ENCODE assay signal across 8 mouse cellular contexts in genomic region chr8:86585118-86585517, GRCm38 (mm10). TPM values are rescaled to one million over a fixed set of nuclear protein-coding genes. Genes with fewer than 3 reads are reported as not detected.
A peak's percentile ranks its signal among the peaks of the same experiment; 100 is the strongest.
DNase-seq lines count a peak whose midpoint lies in the region; ATAC-seq and TF ChIP-seq lines count a peak whose summit lies in the region.

No protein-coding gene starts in this region.

- H3K4me2 ChIP-seq in forebrain, embryonic 15.5 days (replicated peaks): peak overlapping the region; percentile 70
- H3K4me2 ChIP-seq in neural tube, embryonic 14.5 days (ENCODE audit: low read depth, low read length): peak overlapping the region; percentile 54

- 4% methylated on average over 11 of the region's 11 CpGs for WGBS in forebrain, embryonic 15.5 days
- 2% methylated on average over 11 of the region's 11 CpGs for WGBS in neural tube, embryonic 14.5 days

- H3K4me3 ChIP-seq in ES-E14 (ENCODE audit: insufficient read depth in 1 of 2, low read depth in 1 of 2, low read length in 2 of 2, poor library complexity in 1 of 2, severe bottlenecking in 1 of 2): peak overlapping the region in 1 of 2 experiments; percentile 72; a peak in 3 of 4 replicates
- peak overlapping the region; percentile 45 for H3K4me3 ChIP-seq in forebrain, embryonic 15.5 days
- peak overlapping the region; percentile 39 for H3K4me3 ChIP-seq in neural tube, embryonic 14.5 days (ENCODE audit: low read depth, low read length)
- no peak overlapping the region for H3K4me3 ChIP-seq in testis, adult 2 months (ENCODE audit: control insufficient read depth, low read depth, low read length)

- TF ChIP-seq POLR2A in testis, adult 2 months (IDR thresholded peaks at IDR 0.05; ENCODE audit: control insufficient read depth, low read depth, low read length): no peak

- peak; percentile 84 for ATAC-seq in forebrain, embryonic 15.5 days (replicated peaks)
- ATAC-seq in neural tube, embryonic 14.5 days (ENCODE audit: low read depth): peak; percentile 85

- in situ Hi-C loops in ES-E14 (cut with MboI; ENCODE audit: low sequenced_read_pairs in 2 of 2, unreplicated experiment in 2 of 2): loop anchor here in 1 of 2 experiments (10.0 kb wide), 1 partner anchor 880 kb away; the partner anchor contains the start of gene Neto2

- H3K9me3 ChIP-seq in ES-E14 (ENCODE audit: control insufficient read depth, insufficient read depth, low read depth, low read length): no peaks in the 10 kb centered on the region
- H3K9me3 ChIP-seq in forebrain, embryonic 15.5 days: no peaks in the 10 kb centered on the region
- no peaks in the 10 kb centered on the region for H3K9me3 ChIP-seq in neural tube, embryonic 14.5 days (ENCODE audit: control insufficient read depth, low read length)

- intact Hi-C loops in heart, postnatal 25 days (cut with DNase I): loop anchor here (1.0 to 5.0 kb wide), 4 partner anchors 322 to 1128 kb away; no protein-coding TSS in a partner anchor

- peak; percentile 50; the same call in 1 of the 2 replicates for TF ChIP-seq CTCF in testis, adult 2 months (IDR thresholded peaks at IDR 0.05; ENCODE audit: control insufficient read depth, insufficient read depth, insufficient replicate concordance, low read depth, low read length)

- no peak overlapping the region for H3K27ac ChIP-seq in ES-E14 (ENCODE audit: insufficient read depth, low read depth, low read length, poor library complexity, severe bottlenecking)
- H3K27ac ChIP-seq in forebrain, embryonic 15.5 days (replicated peaks): peak overlapping the region; percentile 75
- peak overlapping the region; percentile 57 for H3K27ac ChIP-seq in neural tube, embryonic 14.5 days (ENCODE audit: low read depth, low read length)
- no peak overlapping the region for H3K27ac ChIP-seq in testis, adult 2 months (ENCODE audit: control insufficient read depth, insufficient read depth, low read depth, low read length)

- no peak overlapping the region for H3K9ac ChIP-seq in ES-E14 (ENCODE audit: insufficient read depth, low read depth, low read length, poor library complexity, severe bottlenecking)
- peak overlapping the region; percentile 48 for H3K9ac ChIP-seq in forebrain, embryonic 15.5 days (replicated peaks)
- peak overlapping the region; percentile 18; the same call in 1 of the 2 replicates for H3K9ac ChIP-seq in neural tube, embryonic 14.5 days (replicated peaks; ENCODE audit: low read depth, low read length)

- H3K36me3 ChIP-seq in ES-E14 (ENCODE audit: control insufficient read depth, insufficient read depth, low read length, poor library complexity, severe bottlenecking): no peaks in the 10 kb centered on the region
- H3K36me3 ChIP-seq in forebrain, embryonic 15.5 days: no peaks in the 10 kb centered on the region
- H3K36me3 ChIP-seq in neural tube, embryonic 14.5 days (ENCODE audit: control insufficient read depth, insufficient read depth, low read length): no peaks in the 10 kb centered on the region
- no peaks in the 10 kb centered on the region for H3K36me3 ChIP-seq in testis, adult 2 months (ENCODE audit: control insufficient read depth, insufficient read depth, low read length)

- H3K27me3 ChIP-seq in forebrain, embryonic 15.5 days: no peaks in the 10 kb centered on the region
- H3K27me3 ChIP-seq in neural tube, embryonic 14.5 days (ENCODE audit: control insufficient read depth, insufficient read depth, low read length): no peaks in the 10 kb centered on the region
- H3K27me3 ChIP-seq in testis, adult 2 months (ENCODE audit: control insufficient read depth, insufficient read depth, low read length): no peaks in the 10 kb centered on the region

- no peaks in the 10 kb centered on the region for H3K4me1 ChIP-seq in ES-E14 (ENCODE audit: control insufficient read depth in 2 of 2, insufficient read depth in 2 of 2, low read length in 2 of 2, poor library complexity in 1 of 2)
- H3K4me1 ChIP-seq in forebrain, embryonic 15.5 days: no peaks in the 10 kb centered on the region
- no peaks in the 10 kb centered on the region for H3K4me1 ChIP-seq in neural tube, embryonic 14.5 days (ENCODE audit: control insufficient read depth, insufficient read depth, low read length)
- peaks cover 14% of the 10 kb centered on the region for H3K4me1 ChIP-seq in testis, adult 2 months (ENCODE audit: control insufficient read depth, insufficient read depth, low read length)

- peak; percentile 83 for DNase-seq in ES-E14 (ENCODE audit: low read depth, low spot score)
- peak; percentile 88 for DNase-seq in cerebellum, adult 11 months
- DNase-seq in heart, postnatal 25 days (ENCODE audit: low spot score): peak; percentile 42
- peak; percentile 87 for DNase-seq in layer of hippocampus, adult 11-12 months (ENCODE audit: low spot score)
- peak; percentile 72 to 82 for DNase-seq in lung, adult 18-20 months

TF ChIP-seq in ES-E14, 5 proteins besides CTCF, POLR2A, EP300 and RAD21:
- TF ChIP-seq CHD2 (IDR thresholded peaks at IDR 0.05; ENCODE audit: low read depth, low read length) (no peak), HCFC1 (IDR thresholded peaks at IDR 0.05; ENCODE audit: borderline replicate concordance, insufficient read depth, low read length) (no peak), ZC3H11A (IDR thresholded peaks at IDR 0.05; ENCODE audit: borderline replicate concordance, low read depth, low read length) (peak; percentile 96), ZNF384 (IDR thresholded peaks at IDR 0.05; ENCODE audit: low read depth, low read length) (no peak), MAFK (IDR thresholded peaks at IDR 0.05; ENCODE audit: insufficient read depth, low read depth, low read length) (peak; percentile 27; the same call in 1 of the 2 replicates)
TF ChIP-seq in ES-E14: peak in this region for 2.

RNA-seq across cellular contexts. Expression of gene Abcc12, which starts 4.6 kb away (rescaled TPM):
- 0.11 and 0.36 TPM in 2 replicates for total RNA-seq in ES-E14 (2012; rRNA removed)
- polyA plus RNA-seq in forebrain, embryonic 15.5 days (2015; fragmentation: Nextera tagmentation; extraction: Ambion mirVana): 0.18 and 0.23 TPM in 2 replicates
- total RNA-seq in heart, postnatal 25 days (2021): not detected
- polyA plus RNA-seq in neural tube, embryonic 14.5 days (2014; fragmentation: Nextera tagmentation; extraction: Ambion mirVana): 0.17 and 0.28 TPM in 2 replicates
- 78.2 and 85.5 TPM in 2 replicates for polyA plus RNA-seq in testis, adult 2 months (2012; rRNA removed)

RNA-seq across cellular contexts. Expression of gene Lonp2, which starts 38.7 kb away (rescaled TPM):
- total RNA-seq in ES-E14 (2012; rRNA removed): 28.9 and 39.1 TPM in 2 replicates
- polyA plus RNA-seq in forebrain, embryonic 15.5 days (2015; fragmentation: Nextera tagmentation; extraction: Ambion mirVana): 87.6 and 88.3 TPM in 2 replicates
- total RNA-seq in heart, postnatal 25 days (2021): 10 to 100 TPM; 74.9 to 75.2 TPM
- polyA plus RNA-seq in neural tube, embryonic 14.5 days (2014; fragmentation: Nextera tagmentation; extraction: Ambion mirVana): 82.5 and 109 TPM in 2 replicates
- polyA plus RNA-seq in testis, adult 2 months (2012; rRNA removed): 19.1 and 20.3 TPM in 2 replicates

Comparison
In these comparisons a context has a peak if more than half of its experiments do, and no peak if none do; other contexts are left out.
1. H3K27ac ChIP-seq: peak in forebrain, embryonic 15.5 days (single experiment) and neural tube, embryonic 14.5 days (single experiment); none in ES-E14 (single experiment) and testis, adult 2 months (single experiment).
2. RNA of gene Abcc12, which starts 4.6 kb away (polyA plus RNA-seq): 78.2 to 85.5 TPM in testis, adult 2 months; 0.18 to 0.23 TPM in forebrain, embryonic 15.5 days and 0.17 to 0.28 TPM in neural tube, embryonic 14.5 days; every median in the first group is over 10 times any median in the second.
3. Peak in every context shown above with its lines, with median percentiles within 50 percentile points of each other: DNase-seq.